Mouse (Mus musculus) bone marrow, adult 2 months (tissue): ENCODE data around the gene Ccdc117.

Experiments
- CTCF ChIP-seq: fragments of 200-500 bp; IDR thresholded peaks from 2 replicates; pipeline ENCODE4 v1.5.1; 2011; ENCODE audit warnings: low read length, control low read depth; ENCODE audit not compliant: control insufficient read depth, insufficient read depth
- POLR2A ChIP-seq: fragments of 200-500 bp; IDR thresholded peaks from 2 replicates; pipeline ENCODE4 v1.6.1; 2011; ENCODE audit warnings: low read depth, mild to moderate bottlenecking, control low read depth, low read length, borderline replicate concordance; ENCODE audit not compliant: control insufficient read depth

DNA sequence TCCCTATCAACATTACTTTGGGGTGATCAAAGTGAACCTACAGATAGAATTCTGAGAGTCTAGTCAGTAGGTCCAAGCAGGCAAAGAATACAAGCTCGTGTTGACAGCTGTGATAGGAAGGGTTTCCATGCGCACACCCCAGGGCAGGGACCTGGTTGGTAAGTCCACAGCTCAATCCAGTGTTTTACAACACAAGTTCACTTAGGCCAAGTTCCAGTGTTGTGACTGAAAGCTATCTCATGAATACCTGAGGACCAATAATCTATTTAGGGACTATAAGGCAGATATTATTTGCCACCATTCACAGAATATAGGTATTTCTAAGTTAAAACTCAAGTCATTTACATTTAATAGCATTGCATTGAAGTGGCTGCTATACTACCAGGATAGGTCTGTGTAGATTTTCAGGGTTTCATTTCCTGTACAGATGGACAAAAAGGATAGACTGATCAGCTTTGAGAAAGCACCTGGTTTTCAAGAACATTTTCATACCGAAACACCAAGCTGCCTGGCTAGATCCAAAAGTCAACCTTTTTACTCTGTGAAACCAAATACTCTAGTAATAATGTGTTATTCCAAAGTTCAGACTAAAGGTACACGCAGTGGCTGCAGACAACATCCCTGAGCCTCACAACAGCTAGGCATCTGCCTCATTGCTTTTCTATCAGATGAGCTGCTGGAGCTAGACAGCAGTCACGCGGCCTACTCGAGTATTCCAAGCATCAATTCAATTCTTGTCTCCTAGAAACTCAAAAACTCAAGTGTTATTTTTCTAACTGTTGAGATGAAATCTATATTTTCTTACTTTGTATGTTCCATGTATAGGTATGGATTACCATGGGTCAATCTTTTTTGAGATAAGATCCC is 15.2 kb downstream of the Ccdc117 start:
- TF ChIP-seq CTCF = no peak
- TF ChIP-seq POLR2A = no peak
